Mouse (Mus musculus): Measurements from ENCODE around the gene Ptprg. TPM values are rescaled to one million over a fixed set of nuclear protein-coding genes. Genes with fewer than 3 reads are reported as not detected.

Ptprg gene
- polyA plus RNA-seq, 1 experiment from 2014 or later: 47.5 TPM

- H3K27ac ChIP-seq: no peak overlapping the region
- ATAC-seq (ENCODE audit: low FRiP score): no peak
- H3K27me3 ChIP-seq: no peaks in the 10 kb centered on the region
- 83% methylated on average over 3 of the region's 3 CpGs for WGBS
- H3K9ac ChIP-seq: no peak overlapping the region
- no peaks in the 10 kb centered on the region for H3K9me3 ChIP-seq
- H3K4me1 ChIP-seq (replicated peaks): peaks cover 17% of the 10 kb centered on the region; the same call in 1 of the 2 replicates
- no peaks in the 10 kb centered on the region for H3K36me3 ChIP-seq
- H3K4me2 ChIP-seq: no peak overlapping the region
- no peak overlapping the region for H3K4me3 ChIP-seq
These were observed 310.0 kb downstream of the Ptprg start for GRCm38 (mm10) chr14:11863286-11863685.

GRCm38 (mm10) chr14:11864840-11865239 lies 311.5 kb downstream of the Ptprg start:
- no peak overlapping the region for H3K27ac ChIP-seq
- H3K4me1 ChIP-seq (replicated peaks): peaks cover 11% of the 10 kb centered on the region; the same call in 1 of the 2 replicates
- H3K27me3 ChIP-seq: no peaks in the 10 kb centered on the region
- WGBS: 56% methylated on average over 3 of the region's 3 CpGs
- H3K9ac ChIP-seq: no peak overlapping the region
- H3K9me3 ChIP-seq: no peaks in the 10 kb centered on the region
- ATAC-seq (ENCODE audit: low FRiP score): no peak
- H3K36me3 ChIP-seq: no peaks in the 10 kb centered on the region
- H3K4me2 ChIP-seq: no peak overlapping the region
- H3K4me3 ChIP-seq: no peak overlapping the region

GRCm38 (mm10) chr14:11865332-11865731 lies 312.0 kb downstream of the Ptprg start:
- no peaks in the 10 kb centered on the region for H3K36me3 ChIP-seq
- no peak overlapping the region for H3K4me2 ChIP-seq
- H3K9me3 ChIP-seq: no peaks in the 10 kb centered on the region
- no peak for ATAC-seq (ENCODE audit: low FRiP score)
- no peaks in the 10 kb centered on the region for H3K27me3 ChIP-seq
- peaks cover 11% of the 10 kb centered on the region; the same call in 1 of the 2 replicates for H3K4me1 ChIP-seq (replicated peaks)
- H3K9ac ChIP-seq: no peak overlapping the region
- no peak overlapping the region for H3K27ac ChIP-seq
- no peak overlapping the region for H3K4me3 ChIP-seq
- 41% methylated on average over 5 of the region's 5 CpGs for WGBS

DNA sequence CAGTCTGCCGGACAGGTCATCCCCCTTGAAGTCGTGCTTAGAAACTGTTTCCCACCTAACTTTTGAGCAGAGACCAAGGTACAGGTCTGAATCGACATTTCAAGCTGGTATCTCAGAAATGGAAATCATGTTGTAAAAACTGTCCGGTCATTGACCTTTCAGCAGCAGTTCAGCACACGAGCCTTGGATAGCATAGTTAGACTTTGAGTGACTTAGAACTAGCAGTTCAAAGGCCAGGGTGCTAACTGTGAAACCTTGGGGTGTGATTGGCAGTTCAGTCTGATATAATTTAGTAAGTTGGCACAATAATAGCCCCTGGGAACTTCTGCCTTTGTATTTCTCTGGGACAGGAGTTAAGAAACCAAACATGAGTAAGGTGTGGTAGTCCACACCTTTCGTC lies 312.5 kb downstream of the Ptprg start:
- H3K4me2 ChIP-seq: no peak overlapping the region
- no peaks in the 10 kb centered on the region for H3K9me3 ChIP-seq
- no peaks in the 10 kb centered on the region for H3K36me3 ChIP-seq
- H3K4me3 ChIP-seq: no peak overlapping the region
- no peak overlapping the region for H3K9ac ChIP-seq
- H3K27me3 ChIP-seq: no peaks in the 10 kb centered on the region
- ATAC-seq (ENCODE audit: low FRiP score): no peak
- no peak overlapping the region for H3K27ac ChIP-seq
- 87% methylated on average over 6 of the region's 6 CpGs for WGBS
- peaks cover 11% of the 10 kb centered on the region; the same call in 1 of the 2 replicates for H3K4me1 ChIP-seq (replicated peaks)

GRCm38 (mm10) chr14:11866416-11866815 lies 313.1 kb downstream of the Ptprg start:
- Histone ChIP-seq H3K9me3 (no peaks in the 10 kb centered on the region), H3K4me1 (replicated peaks) (peaks cover 11% of the 10 kb centered on the region; the same call in 1 of the 2 replicates), H3K27me3 (no peaks in the 10 kb centered on the region), H3K36me3 (no peaks in the 10 kb centered on the region), H3K4me2 (no peak overlapping the region), H3K9ac (no peak overlapping the region), H3K4me3 (no peak overlapping the region), H3K27ac (no peak overlapping the region)
- ATAC-seq (ENCODE audit: low FRiP score): no peak
- WGBS: 95% methylated on average over 7 of the region's 7 CpGs

- no peak overlapping the region for H3K27ac ChIP-seq
These were observed 315.3 kb downstream of the Ptprg start for GRCm38 (mm10) chr14:11868636-11869035.

GRCm38 (mm10) chr14:11871752-11872344 lies 318.5 kb downstream of the Ptprg start:
- Histone ChIP-seq H3K4me2 (no peak overlapping the region), H3K4me1 (replicated peaks) (peaks cover 40% of the 10 kb centered on the region), H3K4me3 (no peak overlapping the region), H3K9me3 (no peaks in the 10 kb centered on the region), H3K27me3 (no peaks in the 10 kb centered on the region), H3K9ac (no peak overlapping the region), H3K27ac (no peak overlapping the region), H3K36me3 (no peaks in the 10 kb centered on the region)
- WGBS: 53% methylated on average over 8 of the region's 8 CpGs
- ATAC-seq (ENCODE audit: low FRiP score): no peak

More at GRCm38 (mm10) chr14:11868636-11869035, 315.3 kb downstream of the Ptprg start:
- H3K4me2 ChIP-seq: no peak overlapping the region
- H3K36me3 ChIP-seq: no peaks in the 10 kb centered on the region
- H3K9ac ChIP-seq: no peak overlapping the region
- H3K27me3 ChIP-seq: no peaks in the 10 kb centered on the region
- WGBS: 79% methylated on average over 6 of the region's 6 CpGs
- no peak overlapping the region for H3K4me3 ChIP-seq
- peaks cover 25% of the 10 kb centered on the region for H3K4me1 ChIP-seq (replicated peaks)
- H3K9me3 ChIP-seq: no peaks in the 10 kb centered on the region
- ATAC-seq (ENCODE audit: low FRiP score): no peak

DNA sequence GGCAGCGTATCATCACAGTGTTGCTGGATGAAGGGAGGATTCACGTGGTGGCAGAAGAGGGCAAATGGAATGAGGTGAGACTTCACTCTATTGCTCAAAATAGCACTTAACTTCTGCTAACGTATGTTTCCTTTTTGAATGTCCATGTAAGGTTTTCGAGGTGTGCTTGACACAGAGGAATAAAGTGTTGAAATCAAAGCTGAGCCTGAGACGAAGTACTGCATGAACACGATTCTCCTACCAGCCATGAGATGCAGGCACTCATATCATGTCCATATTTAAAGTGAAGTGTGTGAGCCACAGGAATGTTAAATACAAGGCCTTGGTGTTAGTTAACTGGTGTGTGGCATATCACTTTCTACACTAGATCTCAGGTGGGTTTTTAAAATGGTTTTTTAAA lies 320.9 kb downstream of the Ptprg start:
- Histone ChIP-seq H3K4me3 (no peak overlapping the region), H3K27ac (no peak overlapping the region; the same call in 1 of the 2 replicates), H3K27me3 (no peaks in the 10 kb centered on the region), H3K9ac (no peak overlapping the region), H3K4me1 (replicated peaks) (peaks cover 39% of the 10 kb centered on the region), H3K9me3 (no peaks in the 10 kb centered on the region), H3K4me2 (no peak overlapping the region), H3K36me3 (no peaks in the 10 kb centered on the region)
- 91% methylated on average over 6 of the region's 6 CpGs for WGBS
- no peak for ATAC-seq (ENCODE audit: low FRiP score)

GRCm38 (mm10) chr14:11874960-11875889 lies 321.9 kb downstream of the Ptprg start:
- ATAC-seq (ENCODE audit: low FRiP score): peak; percentile 79
- Histone ChIP-seq H3K9me3 (no peaks in the 10 kb centered on the region), H3K4me1 (replicated peaks) (peaks cover 49% of the 10 kb centered on the region), H3K27me3 (no peaks in the 10 kb centered on the region), H3K27ac (peak overlapping the region; percentile 78), H3K36me3 (no peaks in the 10 kb centered on the region), H3K4me2 (no peak overlapping the region), H3K9ac (no peak overlapping the region), H3K4me3 (no peak overlapping the region)
- WGBS: 65% methylated on average over 11 of the region's 11 CpGs

DNA sequence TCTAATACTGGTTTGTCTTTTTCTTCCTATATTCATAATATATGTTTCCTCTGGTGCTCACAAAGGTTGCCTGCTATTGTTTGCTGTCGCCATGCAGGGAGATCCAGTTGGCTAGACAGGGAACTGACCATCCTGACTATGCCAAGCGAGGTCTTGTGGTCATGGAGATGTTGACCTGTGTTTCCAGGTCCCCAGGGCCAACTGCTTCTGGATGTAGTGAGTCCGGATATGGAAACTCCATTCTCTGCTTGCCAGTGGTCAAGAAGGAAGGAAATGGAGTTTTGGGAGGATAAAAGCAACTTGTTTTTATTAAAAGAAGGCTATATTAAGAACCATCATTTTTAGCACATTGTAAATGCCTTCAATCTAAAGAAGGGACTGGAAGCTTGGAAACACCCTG lies 327.8 kb downstream of the Ptprg start:
- Histone ChIP-seq H3K4me2 (no peak overlapping the region), H3K4me1 (replicated peaks) (peaks cover 37% of the 10 kb centered on the region), H3K27ac (no peak overlapping the region), H3K9ac (no peak overlapping the region), H3K36me3 (peaks cover 3% of the 10 kb centered on the region; the same call in 1 of the 2 replicates), H3K9me3 (no peaks in the 10 kb centered on the region), H3K4me3 (no peak overlapping the region), H3K27me3 (no peaks in the 10 kb centered on the region)
- 83% methylated on average over 3 of the region's 3 CpGs for WGBS
- no peak for ATAC-seq (ENCODE audit: low FRiP score)

GRCm38 (mm10) chr14:11883142-11883921 lies 330.0 kb downstream of the Ptprg start:
- peak; percentile 41; the same call in 1 of the 2 replicates for ATAC-seq (ENCODE audit: low FRiP score)
- peaks cover 3% of the 10 kb centered on the region; the same call in 1 of the 2 replicates for H3K36me3 ChIP-seq
- peak overlapping the region; percentile 1; the same call in 1 of the 2 replicates for H3K27ac ChIP-seq

GRCm38 (mm10) chr14:11883995-11884394 lies 330.7 kb downstream of the Ptprg start:
- Histone ChIP-seq H3K36me3 (peaks cover 3% of the 10 kb centered on the region; the same call in 1 of the 2 replicates), H3K9ac (no peak overlapping the region), H3K4me3 (no peak overlapping the region), H3K4me2 (no peak overlapping the region), H3K4me1 (replicated peaks) (peaks cover 34% of the 10 kb centered on the region), H3K27ac (no peak overlapping the region), H3K9me3 (no peaks in the 10 kb centered on the region), H3K27me3 (no peaks in the 10 kb centered on the region)
- 69% methylated on average over 5 of the region's 5 CpGs for WGBS
- ATAC-seq (ENCODE audit: low FRiP score): no peak

More at GRCm38 (mm10) chr14:11883142-11883921, 330.0 kb downstream of the Ptprg start:
- H3K27me3 ChIP-seq: no peaks in the 10 kb centered on the region
- WGBS: 26% methylated on average over 10 of the region's 10 CpGs
- H3K9ac ChIP-seq: no peak overlapping the region
- H3K4me2 ChIP-seq: no peak overlapping the region
- H3K4me3 ChIP-seq: no peak overlapping the region
- peaks cover 37% of the 10 kb centered on the region for H3K4me1 ChIP-seq (replicated peaks)
- no peaks in the 10 kb centered on the region for H3K9me3 ChIP-seq
